Mouse (Mus musculus) skeletal muscle tissue, adult 2 months (tissue): Measurements from ENCODE around the gene Atf2.

ENCODE experiments used
- DNase-seq: peaks from one replicate; pipeline ENCODE4 v3.0.0-alpha.2; 2012; ENCODE audit warnings: low read depth, low spot score

Gene Atf2

DNA sequence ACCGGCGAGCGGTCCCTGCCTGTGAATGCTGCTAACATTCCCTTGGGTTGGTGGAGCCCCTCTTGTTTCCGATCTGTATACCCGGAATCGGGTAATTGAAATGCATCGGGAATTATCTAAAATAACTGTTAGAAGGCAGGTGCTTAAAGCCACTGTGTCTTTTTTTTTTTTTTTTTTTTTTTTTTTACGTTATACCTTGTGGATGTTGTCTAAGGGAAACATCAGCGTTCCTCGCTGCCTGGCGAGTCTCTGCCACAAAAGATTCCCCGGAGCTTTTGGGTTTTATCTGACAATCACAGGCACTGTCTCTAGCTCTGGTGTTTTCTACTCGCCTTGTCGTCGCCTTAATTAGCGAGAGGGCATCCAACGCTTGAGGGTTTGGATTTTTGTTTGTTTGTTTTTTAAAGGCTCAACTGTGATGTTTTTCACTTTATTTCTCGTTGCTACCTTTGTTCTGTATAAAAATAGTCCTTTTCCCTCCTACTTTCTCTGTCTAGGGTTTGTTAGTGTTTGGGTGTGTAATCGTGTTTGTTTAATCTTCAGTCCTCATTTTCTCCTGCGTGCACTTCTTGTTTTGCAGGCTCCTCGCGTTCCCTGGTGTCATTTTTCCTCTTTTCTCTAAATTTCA lies 116.6 kb downstream of the Atf2 start:
- no peak for DNase-seq

DNA sequence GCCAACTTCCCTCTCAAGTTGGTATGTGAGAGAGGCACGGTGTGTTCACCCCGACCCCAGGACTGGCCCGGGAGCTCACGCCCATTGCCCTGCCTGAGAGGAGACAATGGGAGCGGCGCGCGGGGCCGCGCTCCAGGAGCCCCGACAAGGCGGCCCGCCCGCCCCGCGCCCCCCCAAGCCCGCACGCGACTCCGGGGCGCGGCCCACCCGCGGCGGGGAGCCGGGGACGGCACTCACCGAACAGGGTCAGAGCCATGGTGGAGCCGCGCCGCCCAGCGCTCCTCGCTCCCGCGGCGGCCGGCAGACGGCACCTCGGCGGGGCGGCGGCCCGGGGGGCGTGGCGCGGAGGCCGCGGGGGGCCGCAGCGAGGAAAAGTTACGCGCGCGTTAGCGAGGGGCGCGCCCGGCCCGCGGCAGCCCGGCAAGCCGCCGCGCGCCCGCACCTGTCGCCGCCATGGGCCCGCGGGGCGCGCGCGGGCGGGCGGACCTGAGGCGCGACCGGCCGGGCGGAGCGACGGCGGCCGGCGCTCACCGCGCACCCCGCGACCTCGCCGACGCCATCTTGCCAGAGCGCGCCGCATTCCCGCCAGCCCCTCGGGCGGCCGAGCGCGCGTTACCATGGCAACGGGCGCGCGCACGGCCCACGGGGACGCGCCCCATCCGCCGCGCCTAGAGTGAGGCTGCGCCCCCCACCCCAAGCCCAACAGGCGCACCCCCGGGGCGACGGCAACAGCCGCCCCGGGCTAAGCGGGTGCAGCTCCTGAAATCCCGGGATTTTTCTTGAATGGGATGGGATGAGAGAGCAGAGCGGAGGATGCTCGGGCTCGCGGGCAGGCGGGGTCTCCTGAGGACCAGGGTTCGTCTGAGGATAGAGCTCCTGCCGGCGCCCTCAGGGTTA lies 117.4 kb downstream of the Atf2 start, which contains the start of gene Chn1:
Chn1 (minus strand) TSS at position 561 of the 897 bp plus-strand sequence.
- no peak for DNase-seq

GRCm38 (mm10) chr2:73772945-73773344 lies 119.5 kb downstream of the Atf2 start:
- DNase-seq: no peak

- no peak for DNase-seq
These were observed 123.8 kb downstream of the Atf2 start for GRCm38 (mm10) chr2:73768669-73769068.
